Mouse (Mus musculus): ENCODE measurements around the gene Net1.
"Not testable (repeated sequence)": the region's sequence is repeated elsewhere in the genome, so short reads cannot be mapped to it uniquely, and the experiment has no call there.

GRCm38 (mm10) chr13:3898202-3898601 lies 19.8 kb downstream of the Net1 start:
- not testable (repeated sequence) for TF ChIP-seq CTCF, EP300 (IDR thresholded peaks at IDR 0.05; ENCODE audit: low read depth)

All from heart, postnatal 0 days (tissue).